Mouse (Mus musculus): ENCODE data around the gene Kiss1r.
"Not testable (repeated sequence)": the region's sequence is repeated elsewhere in the genome, so short reads cannot be mapped to it uniquely, and the experiment has no call there.

Kiss1r gene

DNA sequence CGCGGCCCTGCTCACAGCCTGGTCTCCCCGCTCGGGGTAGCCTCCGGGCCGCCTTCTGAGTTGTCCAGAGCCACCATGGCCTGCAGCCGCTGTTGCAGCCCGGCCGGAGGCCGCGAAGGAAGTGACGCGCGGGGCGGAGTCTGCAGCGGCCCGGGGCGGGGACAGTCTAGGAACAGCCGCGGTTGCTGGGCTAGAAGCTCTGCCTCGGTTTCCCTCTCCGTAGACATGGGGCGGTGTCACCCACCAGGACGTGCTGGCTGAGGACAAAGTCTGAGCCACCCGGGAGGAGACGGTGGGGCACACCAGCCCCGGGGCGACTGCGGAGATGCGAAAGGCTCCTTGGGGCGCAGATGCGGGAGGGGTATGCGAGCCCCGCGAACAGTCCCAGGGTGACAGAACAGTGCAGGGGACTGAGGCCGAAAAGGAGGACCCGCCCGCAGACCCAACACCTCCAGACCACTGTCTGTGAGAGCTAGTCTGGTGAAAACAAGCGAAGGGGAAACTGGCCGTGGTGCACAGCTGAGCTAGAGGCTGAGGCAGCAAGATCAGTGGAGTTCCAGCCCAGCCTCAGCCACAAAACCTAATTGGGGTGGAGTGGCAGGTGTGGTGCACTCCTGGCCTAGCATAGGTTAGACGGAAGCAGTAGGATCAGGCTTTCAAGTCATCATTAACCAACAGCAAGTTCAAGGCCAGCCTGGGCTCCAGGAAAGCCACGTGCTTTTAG lies at the start of gene Kiss1r:
TSS of gene Kiss1r (plus strand) at position 164 of the 724 bp plus-strand sequence.
- DNase-seq (ENCODE audit: low spot score in 2 of 2): peak; percentile 85 to 87

- DNase-seq (ENCODE audit: low spot score in 2 of 2): no peak
Measured at GRCm38 (mm10) chr10:79871845-79872244, 44.9 kb upstream of the Kiss1r start.

DNA sequence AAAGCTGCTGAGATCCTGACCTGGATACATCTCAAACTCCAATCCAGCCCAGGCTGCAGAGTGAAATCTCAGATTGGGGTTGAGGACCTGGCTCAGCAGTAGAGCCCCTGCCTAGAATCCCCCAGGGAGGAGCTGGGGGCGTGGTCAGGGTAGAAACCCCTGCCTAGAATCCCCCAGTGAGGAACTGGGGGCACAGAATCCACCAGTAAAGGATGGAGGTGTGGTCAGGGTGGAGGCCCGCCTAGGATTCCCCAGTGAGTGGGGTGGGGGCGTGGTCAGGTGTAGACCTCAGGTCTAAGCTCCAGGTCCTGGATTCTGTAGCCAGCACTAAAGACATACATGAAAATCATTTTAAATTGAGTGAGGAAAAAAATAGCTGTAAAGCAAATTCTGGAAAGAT lies 43.9 kb upstream of the Kiss1r start:
- DNase-seq (ENCODE audit: low spot score in 2 of 2): no peak

DNA sequence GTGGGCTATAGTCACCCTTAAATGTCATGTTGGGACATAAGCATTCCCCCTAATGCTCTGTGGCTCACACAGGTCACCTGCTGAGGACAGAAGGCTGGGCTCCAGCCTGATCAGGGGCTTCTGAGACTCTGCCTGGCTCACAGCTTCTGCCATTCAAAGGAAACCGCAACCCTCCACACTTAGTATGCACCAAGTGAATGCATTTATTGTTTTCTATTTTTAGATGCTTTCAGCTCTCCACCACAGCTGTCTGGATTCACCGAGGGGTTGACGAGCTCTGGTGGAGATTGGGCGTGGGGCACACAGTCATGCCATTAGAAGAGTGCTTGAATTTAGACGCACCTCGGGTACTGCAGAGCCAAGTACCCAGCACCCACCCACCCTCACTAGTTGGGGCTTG lies 43.5 kb upstream of the Kiss1r start:
- no peak for DNase-seq (ENCODE audit: low spot score in 2 of 2)

GRCm38 (mm10) chr10:79873715-79874289 lies 43.0 kb upstream of the Kiss1r start:
- DNase-seq (ENCODE audit: low spot score in 2 of 2): no peak

- no peak for DNase-seq (ENCODE audit: low spot score in 2 of 2)
Measured at GRCm38 (mm10) chr10:79874290-79874862, 42.4 kb upstream of the Kiss1r start, which contains the start of the genes Prtn3 and Plppr3. TSS of gene Prtn3 (plus strand) at chr10:79874476. TSS of gene Plppr3 (minus strand) at chr10:79874634.

DNA sequence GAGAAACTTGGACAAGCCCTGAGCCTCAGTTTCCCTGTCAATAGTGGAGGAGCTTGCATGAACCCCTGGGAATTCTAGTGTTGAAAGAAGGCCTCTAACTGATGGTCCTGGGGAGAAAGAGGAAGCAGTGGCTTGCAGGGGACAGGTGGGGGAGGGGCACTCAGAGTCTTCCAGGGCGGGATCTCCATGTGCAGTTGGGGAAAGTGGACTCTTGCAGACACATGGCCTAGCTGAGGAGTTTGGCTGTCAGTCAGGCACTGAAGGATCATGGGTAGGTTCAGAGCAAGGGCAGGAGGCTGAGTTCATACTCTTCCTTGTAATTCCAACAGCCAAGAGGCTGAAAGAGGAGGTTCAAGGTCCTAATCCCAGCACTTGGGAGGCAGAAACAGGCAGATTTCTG lies 39.6 kb upstream of the Kiss1r start:
- DNase-seq (ENCODE audit: low spot score in 2 of 2): no peak

DNA sequence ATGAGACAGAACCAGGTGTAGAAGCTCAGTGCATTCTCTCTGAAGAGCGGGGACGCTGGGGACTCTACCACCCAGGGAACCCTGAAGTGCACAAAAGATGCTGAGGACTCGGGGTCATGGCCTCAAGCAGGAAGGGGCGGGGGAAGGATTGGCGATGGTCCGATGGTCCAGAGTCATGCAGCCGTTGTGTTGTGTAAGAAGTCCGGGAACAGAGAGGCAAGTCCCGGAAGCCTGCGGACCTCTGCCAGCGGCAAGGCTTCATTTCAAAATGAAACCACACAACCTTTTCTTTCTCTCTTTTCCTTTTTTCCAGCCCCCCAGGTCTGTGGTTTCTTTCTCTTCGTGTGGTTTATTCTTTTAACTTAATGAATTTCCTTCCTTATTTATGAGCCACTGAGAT lies 39.0 kb upstream of the Kiss1r start:
- DNase-seq (ENCODE audit: low spot score in 2 of 2): peak in 1 of 2 experiments; percentile 51

DNA sequence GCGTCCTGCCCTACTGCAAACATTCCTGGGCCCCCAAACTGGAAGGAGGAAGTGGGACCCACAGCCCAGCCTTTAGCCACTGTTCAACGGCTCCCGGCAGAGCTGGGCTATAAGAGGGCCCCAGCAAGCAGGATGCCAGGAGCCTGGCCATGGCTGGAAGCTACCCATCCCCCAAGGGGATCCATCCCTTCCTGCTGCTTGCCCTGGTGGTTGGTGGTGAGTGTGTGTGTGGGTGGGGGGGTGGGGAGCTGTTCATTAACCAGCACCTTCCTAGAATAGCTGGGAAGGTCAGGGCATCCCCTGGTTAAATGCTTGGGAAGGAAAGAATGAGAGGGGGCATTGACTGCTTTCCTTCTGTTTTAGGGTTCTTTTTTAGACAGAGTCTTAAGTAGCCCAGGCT lies 37.2 kb upstream of the Kiss1r start:
- DNase-seq (ENCODE audit: low spot score in 2 of 2): no peak

DNA sequence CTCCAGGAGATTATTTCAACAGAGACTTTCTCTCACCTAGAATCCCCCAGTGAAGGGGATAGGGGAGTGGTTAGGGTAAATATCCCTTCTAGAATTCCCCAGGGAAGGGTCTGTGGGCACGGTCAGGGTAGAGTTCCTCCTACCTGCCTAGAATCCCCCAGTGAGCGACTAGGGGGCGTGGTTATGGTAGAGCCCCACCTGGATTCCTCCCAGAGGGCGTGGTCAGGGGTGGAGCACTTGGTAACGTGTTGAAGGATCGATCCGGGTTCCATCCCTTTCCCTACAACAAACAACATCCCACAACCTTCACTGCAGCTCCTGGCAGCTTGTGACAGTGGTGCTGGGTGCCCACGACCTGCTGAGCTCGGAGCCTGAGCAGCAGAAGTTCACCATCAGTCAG lies 36.0 kb upstream of the Kiss1r start:
- DNase-seq (ENCODE audit: low spot score in 2 of 2): peak; percentile 47 to 58

- DNase-seq (ENCODE audit: low spot score in 2 of 2): no peak
Measured at GRCm38 (mm10) chr10:79881981-79882380, 34.8 kb upstream of the Kiss1r start.

- DNase-seq (ENCODE audit: low spot score in 2 of 2): peak; percentile 50 to 71
Measured at GRCm38 (mm10) chr10:79883297-79884084, 33.3 kb upstream of the Kiss1r start.

GRCm38 (mm10) chr10:79884446-79884845 lies 32.3 kb upstream of the Kiss1r start:
- no peak for DNase-seq (ENCODE audit: low spot score in 2 of 2)

- DNase-seq (ENCODE audit: low spot score in 2 of 2): not testable (repeated sequence)
Measured at GRCm38 (mm10) chr10:79884938-79885337, 31.8 kb upstream of the Kiss1r start.

- DNase-seq (ENCODE audit: low spot score in 2 of 2): no peak
Measured at GRCm38 (mm10) chr10:79886054-79886453, 30.7 kb upstream of the Kiss1r start, which contains the start of gene Elane. TSS of gene Elane (plus strand) at chr10:79886247.

- DNase-seq (ENCODE audit: low spot score in 2 of 2): no peak
Measured at GRCm38 (mm10) chr10:79886611-79887010, 30.2 kb upstream of the Kiss1r start.

GRCm38 (mm10) chr10:79889386-79889785 lies 27.4 kb upstream of the Kiss1r start:
- DNase-seq (ENCODE audit: low spot score in 2 of 2): no peak

DNA sequence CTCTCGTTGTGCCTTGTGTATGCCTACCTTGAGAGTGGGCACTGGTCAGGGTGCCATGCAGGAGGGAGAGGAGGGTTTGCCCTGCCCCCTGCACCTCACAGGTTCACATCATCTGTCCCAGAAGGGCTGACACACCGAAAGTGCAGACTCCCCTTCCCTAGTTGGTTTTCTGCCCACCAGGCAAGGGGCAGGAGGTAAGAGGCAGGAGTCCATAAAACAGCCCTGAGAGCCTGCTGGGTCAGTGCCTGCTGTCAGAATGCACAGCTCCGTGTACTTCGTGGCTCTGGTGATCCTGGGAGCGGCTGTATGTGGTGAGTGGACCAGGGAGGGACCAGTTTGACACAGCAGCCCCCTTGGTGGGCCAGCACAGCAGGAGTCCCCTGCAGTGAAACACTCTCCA lies 26.1 kb upstream of the Kiss1r start, which contains the start of gene Cfd:
TSS of gene Cfd (plus strand) at position 184 of the 400 bp plus-strand sequence.
- DNase-seq (ENCODE audit: low spot score in 2 of 2): no peak

DNA sequence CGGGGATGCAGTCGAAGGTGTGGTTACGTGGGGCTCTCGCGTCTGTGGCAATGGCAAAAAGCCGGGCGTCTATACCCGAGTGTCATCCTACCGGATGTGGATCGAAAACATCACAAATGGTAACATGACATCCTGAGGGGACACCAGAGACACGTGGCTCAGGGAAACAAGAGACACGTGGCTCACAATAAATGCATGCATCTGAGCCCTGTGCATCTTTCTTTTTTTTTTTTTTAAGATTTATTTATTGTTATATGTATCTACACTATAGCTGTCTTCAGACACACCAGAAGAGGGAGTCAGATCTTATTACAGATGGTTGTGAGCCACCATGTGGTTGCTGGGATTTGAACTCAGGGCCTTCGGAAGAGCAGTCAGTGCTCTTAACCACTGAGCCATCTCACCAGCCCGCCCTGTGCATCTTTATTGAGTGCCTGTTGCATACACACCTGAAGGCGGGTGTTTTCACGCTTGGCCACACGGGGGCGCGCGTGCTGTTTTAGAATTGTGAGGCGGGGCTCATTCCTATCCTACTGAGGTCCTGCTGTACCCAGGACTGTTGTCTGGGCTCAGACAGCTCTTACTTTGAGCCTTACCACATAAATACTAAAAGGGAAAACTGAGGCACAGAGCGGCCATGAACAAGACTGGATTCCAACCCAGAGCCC lies 24.2 kb upstream of the Kiss1r start:
- peak; percentile 70 to 79 for DNase-seq (ENCODE audit: low spot score in 2 of 2)

DNA sequence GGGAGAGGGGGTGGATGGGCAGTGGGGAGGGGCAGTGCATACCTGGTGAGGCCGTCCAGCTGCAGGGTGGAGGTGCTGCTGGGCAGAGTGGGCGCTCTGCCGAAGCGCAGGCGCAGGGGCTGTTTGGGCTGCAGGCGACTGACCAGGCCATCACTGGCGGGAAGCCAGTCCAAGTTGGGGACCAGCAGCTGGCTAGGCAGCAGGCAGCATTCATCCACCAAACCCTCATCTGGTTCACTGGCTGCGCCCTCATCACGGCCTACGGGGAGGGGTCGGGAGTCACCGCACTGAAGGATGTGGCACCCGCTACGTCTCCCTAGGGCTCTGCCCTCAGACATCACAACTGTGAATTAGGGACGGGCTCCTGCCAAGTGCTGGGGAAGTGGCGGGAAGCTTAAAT lies 20.5 kb upstream of the Kiss1r start:
- DNase-seq (ENCODE audit: low spot score in 2 of 2): no peak

- no peak for DNase-seq (ENCODE audit: low spot score in 2 of 2)
Measured at GRCm38 (mm10) chr10:79896814-79897213, 20.0 kb upstream of the Kiss1r start.

Data from spleen, postnatal 36 days (tissue).